In the genomic region with DNA sequence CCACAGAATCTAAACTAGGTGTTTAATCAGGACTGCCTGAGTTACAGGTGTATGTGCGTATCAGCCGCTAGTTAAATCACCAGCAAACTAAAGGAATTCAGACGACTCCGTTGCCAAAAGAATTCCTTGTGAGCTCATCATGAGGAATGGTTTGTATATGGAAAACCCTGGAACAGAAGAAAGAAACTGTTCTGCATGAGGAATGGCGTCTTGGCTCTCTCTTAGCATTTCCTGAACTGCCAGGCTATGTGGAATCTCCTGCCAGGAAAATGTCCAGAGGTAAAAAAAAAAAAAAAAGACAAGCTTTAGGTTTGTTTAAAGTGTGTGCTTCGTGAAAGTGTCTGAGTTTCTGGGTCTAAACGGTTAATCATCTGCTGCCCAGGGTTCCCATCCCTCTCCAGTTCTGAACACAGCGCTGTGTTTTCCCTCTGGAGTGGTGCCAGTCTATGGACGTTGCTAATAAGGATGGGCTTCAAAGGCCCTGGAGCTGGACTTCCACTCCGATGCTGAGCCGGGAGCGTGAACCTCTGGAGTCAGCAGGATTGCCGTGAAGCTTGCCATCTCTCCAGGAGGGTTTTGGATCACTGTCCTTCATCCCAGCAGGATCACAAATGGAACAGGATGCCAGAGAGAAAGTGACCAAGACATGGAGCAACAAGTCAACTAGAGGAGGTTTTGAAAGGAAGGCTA, we compare ENCODE assay signal across 12 mouse cellular contexts.
DNase-seq lines count a peak whose midpoint lies in the region; ATAC-seq and TF ChIP-seq lines count a peak whose summit lies in the region.
"Had no signal": no experiment of that assay in that cellular context is flagged by ENCODE, and none has a peak within 500 bp of the region (broad histone marks: within the 10 kb centered on the region; RNA-seq: fewer than 3 reads in every experiment).

No protein-coding gene starts in this region.

- no peak for TF ChIP-seq CTCF in midbrain, postnatal 0 days (IDR thresholded peaks at IDR 0.05)

- 0 out of 2 replicates have a peak, but pooled peaks cover 6% of the 10 kb centered on the region for H3K36me3 ChIP-seq in heart, embryonic 10.5 days
- H3K36me3 ChIP-seq in midbrain, postnatal 0 days (ENCODE audit: insufficient read depth, low read length): no peaks in the 10 kb centered on the region
- no peaks in the 10 kb centered on the region for H3K36me3 ChIP-seq in midbrain, embryonic 10.5 days
- H3K36me3 ChIP-seq in stomach, embryonic 15.5 days: no peaks in the 10 kb centered on the region

- no peak overlapping the region for H3K4me2 ChIP-seq in midbrain, postnatal 0 days (ENCODE audit: low read depth, low read length, poor library complexity, severe bottlenecking)
- H3K4me2 ChIP-seq in stomach, embryonic 15.5 days: peak overlapping the region; percentile 14; the same call in 1 of the 2 replicates

- DNase-seq in heart, embryonic 10.5 days (ENCODE audit: low spot score): no peak
- DNase-seq in heart, adult 18-20 months: no peak
- peak; percentile 53 for DNase-seq in midbrain, postnatal 0 days (ENCODE audit: low spot score)
- DNase-seq in midbrain, embryonic 10.5 days (ENCODE audit: low spot score): no peak
- peak; percentile 71 for DNase-seq in kidney, postnatal 10 days
- no peak for DNase-seq in adrenal gland, postnatal 10 days
- DNase-seq in c-Kit-positive CD71-positive TER-119-positive erythroid progenitor cells, embryonic 14.5 days (ENCODE audit: low spot score): no peak
- DNase-seq: cerebellum, adult 9-10 months had no signal

- 58% methylated on average over 13 of the region's 13 CpGs for WGBS in heart, embryonic 10.5 days
- 51% methylated on average over 13 of the region's 13 CpGs for WGBS in midbrain, postnatal 0 days
- 76% methylated on average over 13 of the region's 13 CpGs for WGBS in midbrain, embryonic 10.5 days
- 36% methylated on average over 13 of the region's 13 CpGs for WGBS in stomach, embryonic 15.5 days

- no peak overlapping the region for H3K9ac ChIP-seq in midbrain, postnatal 0 days (replicated peaks; ENCODE audit: low read length, poor library complexity, severe bottlenecking)
- H3K9ac ChIP-seq in stomach, embryonic 15.5 days: no peak overlapping the region

- peaks cover 41% of the 10 kb centered on the region for H3K4me1 ChIP-seq in heart, embryonic 10.5 days
- H3K4me1 ChIP-seq in midbrain, postnatal 0 days (ENCODE audit: insufficient read depth, low read length): peaks cover 5% of the 10 kb centered on the region; the same call in 1 of the 2 replicates
- H3K4me1 ChIP-seq in midbrain, embryonic 10.5 days: peaks cover 29% of the 10 kb centered on the region
- peaks cover 31% of the 10 kb centered on the region for H3K4me1 ChIP-seq in stomach, embryonic 15.5 days

- H3K27me3 ChIP-seq in heart, embryonic 10.5 days (ENCODE audit: insufficient read depth, poor library complexity, severe bottlenecking): no peaks in the 10 kb centered on the region
- no peaks in the 10 kb centered on the region for H3K27me3 ChIP-seq in midbrain, postnatal 0 days (ENCODE audit: insufficient read depth, low read length)
- peaks cover 17% of the 10 kb centered on the region for H3K27me3 ChIP-seq in midbrain, embryonic 10.5 days (ENCODE audit: low read depth, poor library complexity, severe bottlenecking)
- H3K27me3 ChIP-seq in stomach, embryonic 15.5 days (replicated peaks): no peaks in the 10 kb centered on the region

- H3K27ac ChIP-seq in heart, embryonic 10.5 days: peak overlapping the region; percentile 93; the same call in 1 of the 2 replicates
- H3K27ac ChIP-seq in midbrain, postnatal 0 days (ENCODE audit: low read depth, low read length): no peak overlapping the region
- H3K27ac ChIP-seq in midbrain, embryonic 10.5 days (replicated peaks): no peak overlapping the region
- peak overlapping the region; percentile 81 for H3K27ac ChIP-seq in stomach, embryonic 15.5 days

- H3K4me3 ChIP-seq in heart, embryonic 10.5 days: no peak overlapping the region
- H3K4me3 ChIP-seq in midbrain, postnatal 0 days (ENCODE audit: low read depth, low read length): no peak overlapping the region
- no peak overlapping the region for H3K4me3 ChIP-seq in midbrain, embryonic 10.5 days
- H3K4me3 ChIP-seq in stomach, embryonic 15.5 days (replicated peaks): no peak overlapping the region

- H3K9me3 ChIP-seq in heart, embryonic 10.5 days: no peaks in the 10 kb centered on the region
- H3K9me3 ChIP-seq in midbrain, postnatal 0 days (ENCODE audit: low read length): no peaks in the 10 kb centered on the region
- no peaks in the 10 kb centered on the region for H3K9me3 ChIP-seq in midbrain, embryonic 10.5 days (replicated peaks)
- no peaks in the 10 kb centered on the region for H3K9me3 ChIP-seq in stomach, embryonic 15.5 days

- no peak for ATAC-seq in midbrain, postnatal 0 days (ENCODE audit: low FRiP score)
- no peak for ATAC-seq in stomach, embryonic 15.5 days (ENCODE audit: insufficient read depth, low FRiP score, low read depth)
- ATAC-seq: activated CD4-positive, CD25-positive, alpha-beta regulatory T cell, adult 4 months; CD4-positive, CD25-positive, alpha-beta regulatory T cell, adult 4 months; midbrain, embryonic 16.5 days had no signal

Comparison
In these comparisons a context has a peak if more than half of its experiments do, and no peak if none do; other contexts are left out.
1. DNase-seq: peak in midbrain, postnatal 0 days (single experiment) and kidney, postnatal 10 days (single experiment); none in heart, embryonic 10.5 days (single experiment), heart, adult 18-20 months (0 of 2), midbrain, embryonic 10.5 days (single experiment), adrenal gland, postnatal 10 days (single experiment) and c-Kit-positive CD71-positive TER-119-positive erythroid progenitor cells, embryonic 14.5 days (single experiment).
2. H3K27ac ChIP-seq: peak in heart, embryonic 10.5 days (single experiment) and stomach, embryonic 15.5 days (single experiment); none in midbrain, postnatal 0 days (single experiment) and midbrain, embryonic 10.5 days (single experiment).